In the genomic region with DNA sequence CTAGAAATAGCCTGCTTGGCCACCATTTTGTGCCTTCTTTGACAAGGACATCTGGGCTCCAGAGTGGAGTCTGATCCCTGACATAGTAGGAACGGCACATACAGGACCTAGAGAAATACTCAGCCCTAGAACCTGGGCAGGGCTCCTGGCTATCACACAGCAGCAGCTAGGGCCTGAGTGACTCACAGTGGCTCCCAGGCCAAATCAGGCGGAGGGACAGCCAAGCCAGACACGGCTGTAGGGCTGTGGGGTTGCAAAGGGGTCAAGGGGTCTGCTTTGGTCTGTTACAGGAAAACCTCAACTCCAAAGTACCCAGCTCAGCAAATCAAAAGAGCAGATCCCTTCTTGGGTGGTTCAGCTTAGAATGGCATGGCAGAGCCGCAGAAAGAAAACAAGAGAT, we compare ENCODE assay signal across 18 mouse cellular contexts.
A peak's percentile ranks its signal among the peaks of the same experiment; 100 is the strongest.
DNase-seq lines count a peak whose midpoint lies in the region; TF ChIP-seq lines count a peak whose summit lies in the region.
"Had no signal": no experiment of that assay in that cellular context is flagged by ENCODE, and none has a peak within 500 bp of the region (broad histone marks: within the 10 kb centered on the region; RNA-seq: fewer than 3 reads in every experiment).

No protein-coding gene starts in this region.

- DNase-seq in heart, adult 11 months, result peak; percentile 93
- DNase-seq in heart, embryonic 10.5 days (ENCODE audit: low spot score), result no peak
- peak; percentile 43 for DNase-seq in urinary bladder, postnatal 14 days (ENCODE audit: low spot score)
- DNase-seq in urinary bladder, postnatal 10 days (ENCODE audit: low spot score), result no peak
- peak; percentile 41 for DNase-seq in gastrocnemius, postnatal 10 days
- no peak for DNase-seq in ovary, postnatal 10 days (ENCODE audit: low spot score)
- DNase-seq in left cerebral cortex, adult 2 months (ENCODE audit: extremely low spot score in 1 of 2, low spot score in 2 of 2), result no peak
- DNase-seq: cerebellum, postnatal 14 days; kidney, adult 18-20 months; kidney, postnatal 10 days; lung, postnatal 14 days; right cerebral cortex, adult 18-20 months had no signal

- H3K9me3 ChIP-seq in heart, embryonic 10.5 days, result no peaks in the 10 kb centered on the region
- H3K9me3 ChIP-seq: embryonic facial prominence, embryonic 10.5 days; forebrain, embryonic 15.5 days; liver, embryonic 15.5 days; megakaryocyte, embryonic 14.5 days had no signal

- H3K4me3 ChIP-seq in heart, embryonic 10.5 days, result no peak overlapping the region
- H3K4me3 ChIP-seq in left cerebral cortex, adult 2 months, result no peak overlapping the region
- H3K4me3 ChIP-seq: embryonic facial prominence, embryonic 10.5 days; forebrain, embryonic 15.5 days; liver, embryonic 15.5 days; megakaryocyte, embryonic 14.5 days had no signal

- TF ChIP-seq CTCF in left cerebral cortex, adult 2 months (IDR thresholded peaks at IDR 0.05), result no peak

- no peaks in the 10 kb centered on the region for H3K36me3 ChIP-seq in heart, embryonic 10.5 days
- H3K36me3 ChIP-seq: forebrain, embryonic 15.5 days; G1E; liver, embryonic 15.5 days had no signal

- H3K27me3 ChIP-seq in heart, embryonic 10.5 days (ENCODE audit: insufficient read depth, poor library complexity, severe bottlenecking), result no peaks in the 10 kb centered on the region
- H3K27me3 ChIP-seq: forebrain, embryonic 15.5 days; liver, embryonic 15.5 days; megakaryocyte, embryonic 14.5 days had no signal

- WGBS in heart, embryonic 10.5 days, result 58% methylated on average over 4 of the region's 4 CpGs

- intact Hi-C loops in left cerebral cortex, adult 2 months (cut with DNase I), result no loop called here

- H3K27ac ChIP-seq in heart, embryonic 10.5 days, result no peak overlapping the region
- H3K27ac ChIP-seq in left cerebral cortex, adult 2 months, result no peak overlapping the region
- H3K27ac ChIP-seq: embryonic facial prominence, embryonic 10.5 days; forebrain, embryonic 15.5 days; hindbrain, postnatal 0 days; liver, embryonic 15.5 days had no signal

- H3K4me1 ChIP-seq in heart, embryonic 10.5 days, result peaks cover 51% of the 10 kb centered on the region
- H3K4me1 ChIP-seq: liver, embryonic 15.5 days; megakaryocyte, embryonic 14.5 days had no signal

Comparison
In these comparisons a context has a peak if more than half of its experiments do, and no peak if none do; other contexts are left out.
1. DNase-seq: peak in heart, adult 11 months (single experiment), urinary bladder, postnatal 14 days (single experiment) and gastrocnemius, postnatal 10 days (single experiment); none in heart, embryonic 10.5 days (single experiment), urinary bladder, postnatal 10 days (single experiment), ovary, postnatal 10 days (single experiment) and left cerebral cortex, adult 2 months (0 of 2).